Mouse (Mus musculus): ENCODE measurements around the gene Ptgs2.

The Ptgs2 gene

GRCm38 (mm10) chr1:150145049-150145448, 45.2 kb downstream of the Ptgs2 start:
- in situ Hi-C loops (cut with MboI, MseI): no loop called here

- in situ Hi-C loops (cut with MboI, MseI): no loop called here
Observed at GRCm38 (mm10) chr1:150147272-150147671, 47.4 kb downstream of the Ptgs2 start.

- in situ Hi-C loops (cut with MboI, MseI): no loop called here
Observed at GRCm38 (mm10) chr1:150151411-150151810, 51.6 kb downstream of the Ptgs2 start.

Data from T-helper 17 cell (primary cell).